Mouse (Mus musculus) lung, embryonic 14.5 days (tissue): ENCODE results near the gene Chchd10. TPM values are rescaled to one million over a fixed set of nuclear protein-coding genes. Genes with fewer than 3 reads are reported as not detected.
A peak's percentile ranks its signal among the peaks of the same experiment; 100 is the strongest.

Source experiments
- ATAC-seq: fragments of 200-750 bp; cut with Nextera tagmentation; 2 replicates; pipeline ENCODE4 v1.8.0; 2017; ENCODE audit warnings: mild to moderate bottlenecking, moderate TSS enrichment, moderate library complexity; ENCODE audit not compliant: insufficient read depth
- DNase-seq: peaks from one replicate; pipeline ENCODE4 v3.0.0-alpha.2; 2015
- H3K27ac ChIP-seq: fragments of 300-500 bp; sonication (generic); 2 replicates; pipeline ENCODE4 v1.5.1; 2014; ENCODE audit warnings: low read depth, mild to moderate bottlenecking, moderate library complexity
- H3K27me3 ChIP-seq: fragments of 300-500 bp; sonication (generic); 2 replicates; pipeline ENCODE4 v1.6.1; 2014; ENCODE audit warnings: low read length, control low read depth; ENCODE audit not compliant: insufficient read depth
- H3K36me3 ChIP-seq: fragments of 300-500 bp; sonication (generic); 2 replicates; pipeline ENCODE4 v1.6.1; 2014; ENCODE audit warnings: control low read depth; ENCODE audit not compliant: insufficient read depth
- H3K4me1 ChIP-seq: fragments of 300-500 bp; sonication (generic); 2 replicates; pipeline ENCODE4 v1.6.1; 2014; ENCODE audit warnings: antibody characterized with exemption, control low read depth; ENCODE audit not compliant: insufficient read depth
- H3K4me2 ChIP-seq: fragments of 300-500 bp; sonication (generic); 2 replicates; pipeline ENCODE4 v1.6.1; 2014; ENCODE audit warnings: mild to moderate bottlenecking
- H3K4me3 ChIP-seq: fragments of 300-500 bp; sonication (generic); 2 replicates; pipeline ENCODE4 v1.5.1; 2014; ENCODE audit warnings: low read depth, low read length
- H3K9ac ChIP-seq: fragments of 300-500 bp; sonication (generic); 2 replicates; pipeline ENCODE4 v1.6.1; 2014
- H3K9me3 ChIP-seq: fragments of 300-500 bp; sonication (generic); 2 replicates; pipeline ENCODE4 v1.6.1; 2016; ENCODE audit warnings: low read depth, low read length, control low read depth
- CTCF ChIP-seq: IDR thresholded peaks from 2 replicates; pipeline ENCODE4 v1.5.1; 2016; ENCODE audit warnings: antibody characterized with exemption, low read depth
- WGBS: fragments of 180-500 bp; shearing (Covaris S2); extraction: QIAGEN DNeasy Blood & Tissue Kit; methylation state at CpG from one replicate; pipeline ENCODE4 v1.1.7; 2014; 5-methylcytosine and 5-hydroxymethylcytosine counted together
- polyA plus RNA-seq: library from polyadenylated mRNA; unstranded; fragments of >200 nt; fragmentation: Nextera tagmentation; extraction: Ambion mirVana; gene quantifications from 2 replicates; pipeline ENCODE4 v1.2.1, GENCODE M21; 2014

Chchd10 gene
- polyA plus RNA-seq, 1 experiment from 2014 or later, result 24.3 TPM

- ATAC-seq, result no peak
- H3K4me3 ChIP-seq, result no peak overlapping the region
- no peak for DNase-seq
- H3K9ac ChIP-seq, result no peak overlapping the region
- 0 out of 2 replicates have a peak, but pooled peaks cover 4% of the 10 kb centered on the region for H3K4me1 ChIP-seq
- H3K27me3 ChIP-seq, result peaks cover 11% of the 10 kb centered on the region; the same call in 1 of the 2 replicates
- TF ChIP-seq CTCF, result no peak
- no peaks in the 10 kb centered on the region for H3K36me3 ChIP-seq
- no peaks in the 10 kb centered on the region for H3K9me3 ChIP-seq
- H3K27ac ChIP-seq, result no peak overlapping the region
- H3K4me2 ChIP-seq, result no peak overlapping the region
- WGBS, result 72% methylated on average over 22 of the region's 22 CpGs
Observed at GRCm38 (mm10) chr10:75949053-75950045, 16.4 kb downstream of the Chchd10 start.

DNA sequence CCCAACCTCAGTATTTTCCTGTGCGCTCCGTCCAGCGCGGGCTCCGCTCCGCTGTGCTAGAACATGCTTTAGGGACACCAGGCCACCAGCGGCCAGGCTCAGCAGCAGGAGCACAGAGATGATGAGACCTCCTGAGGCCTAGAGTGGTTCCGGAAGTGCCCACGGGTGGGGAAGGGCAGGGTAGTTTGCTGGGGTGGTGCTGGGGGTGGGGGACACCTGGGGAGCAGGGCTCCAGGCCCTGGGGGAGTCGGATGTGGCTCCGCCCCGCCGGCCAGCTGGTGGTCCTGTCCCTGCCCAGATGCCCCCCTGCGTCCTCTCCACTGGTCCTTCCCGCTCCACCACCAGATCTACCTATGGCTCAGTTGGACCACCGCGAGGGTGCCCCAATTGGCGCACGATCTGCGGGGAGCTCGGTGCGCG is 17.9 kb downstream of the Chchd10 start:
- Histone ChIP-seq H3K36me3 (no peaks in the 10 kb centered on the region), H3K9ac (peak overlapping the region; percentile 59), H3K4me1 (0 out of 2 replicates have a peak, but pooled peaks cover 4% of the 10 kb centered on the region), H3K4me2 (peak overlapping the region; percentile 94), H3K9me3 (no peaks in the 10 kb centered on the region), H3K4me3 (peak overlapping the region; percentile 44), H3K27ac (no peak overlapping the region), H3K27me3 (peaks cover 15% of the 10 kb centered on the region; the same call in 1 of the 2 replicates)
- peak; percentile 67 for DNase-seq
- 2% methylated on average over 23 of the region's 23 CpGs for WGBS
- ATAC-seq, result peak; percentile 73
- no peak for TF ChIP-seq CTCF

DNA sequence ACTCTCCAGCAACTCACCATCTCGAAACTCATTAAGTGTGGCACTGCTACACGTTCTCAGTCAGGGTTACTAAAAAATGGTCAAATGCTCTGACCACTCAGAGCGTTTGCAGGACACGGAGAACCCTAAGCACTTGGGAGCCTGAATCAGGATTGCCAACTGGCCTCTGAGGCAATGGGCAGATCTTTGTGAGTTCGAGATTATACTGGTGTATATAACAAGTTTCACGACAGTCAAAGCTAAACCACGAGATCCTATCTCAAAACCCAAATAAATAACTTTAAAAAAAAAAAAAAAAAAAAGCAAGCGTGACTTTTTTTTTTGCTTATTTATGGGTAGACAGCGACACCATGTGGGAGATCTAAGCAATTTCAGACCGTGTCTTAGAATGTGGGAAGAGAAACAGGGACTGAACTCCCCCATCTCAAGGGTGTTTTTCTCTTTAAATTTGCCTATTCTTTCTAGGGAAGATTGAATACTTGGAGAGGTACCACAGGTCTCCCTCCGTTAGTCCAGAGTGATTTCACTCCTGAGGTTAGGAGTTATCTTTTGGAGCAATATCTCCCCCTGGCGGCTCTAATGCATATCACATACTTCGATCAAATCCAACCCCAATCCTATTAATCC is 18.6 kb downstream of the Chchd10 start:
- peak; percentile 77 for TF ChIP-seq CTCF
- H3K27ac ChIP-seq, result no peak overlapping the region
- H3K9me3 ChIP-seq, result no peaks in the 10 kb centered on the region
- peak; percentile 86 for DNase-seq
- peak overlapping the region; percentile 44 for H3K4me3 ChIP-seq
- no peaks in the 10 kb centered on the region for H3K36me3 ChIP-seq
- peak overlapping the region; percentile 94 for H3K4me2 ChIP-seq
- peaks cover 15% of the 10 kb centered on the region; the same call in 1 of the 2 replicates for H3K27me3 ChIP-seq
- 3% methylated on average over 13 of the region's 13 CpGs for WGBS
- H3K9ac ChIP-seq, result peak overlapping the region; percentile 59
- H3K4me1 ChIP-seq, result 0 out of 2 replicates have a peak, but pooled peaks cover 4% of the 10 kb centered on the region
- ATAC-seq, result peak; percentile 47

- peak within 1 kb of the TSS; percentile 48 for H3K4me2 ChIP-seq
Observed at GRCm38 (mm10) chr10:75954381-75954811, 21.5 kb downstream of the Chchd10 start, which contains the start of gene Gm5134. Gene Gm5134 (plus strand): TSS chr10:75954514.

GRCm38 (mm10) chr10:75973846-75974245 is 40.9 kb downstream of the Chchd10 start:
- H3K4me2 ChIP-seq, result no peak overlapping the region
- no peaks in the 10 kb centered on the region for H3K27me3 ChIP-seq
- H3K9me3 ChIP-seq, result no peaks in the 10 kb centered on the region
- no peak for ATAC-seq
- no peaks in the 10 kb centered on the region for H3K4me1 ChIP-seq
- H3K36me3 ChIP-seq, result no peaks in the 10 kb centered on the region
- 81% methylated on average over 10 of the region's 10 CpGs for WGBS
- no peak overlapping the region for H3K9ac ChIP-seq
- H3K4me3 ChIP-seq, result no peak overlapping the region
- DNase-seq, result no peak
- no peak for TF ChIP-seq CTCF
- no peak overlapping the region for H3K27ac ChIP-seq

More at GRCm38 (mm10) chr10:75954381-75954811, 21.5 kb downstream of the Chchd10 start, which contains the start of gene Gm5134:
- 28% methylated on average over 20 of the region's 20 CpGs for WGBS
- Histone ChIP-seq H3K27me3 (peaks cover 15% of the 10 kb centered on the region; the same call in 1 of the 2 replicates), H3K9me3 (no peaks in the 10 kb centered on the region), H3K36me3 (no peaks in the 10 kb centered on the region), H3K27ac (no peak within 1 kb of the TSS), H3K9ac (no peak within 1 kb of the TSS), H3K4me1 (0 out of 2 replicates have a peak, but pooled peaks cover 4% of the 10 kb centered on the region), H3K4me3 (0 out of 2 replicates have a peak within 1 kb of the TSS, but pooled peaks have one; percentile 8)
- TF ChIP-seq CTCF, result no peak
- ATAC-seq (no peak), DNase-seq (no peak)

DNA sequence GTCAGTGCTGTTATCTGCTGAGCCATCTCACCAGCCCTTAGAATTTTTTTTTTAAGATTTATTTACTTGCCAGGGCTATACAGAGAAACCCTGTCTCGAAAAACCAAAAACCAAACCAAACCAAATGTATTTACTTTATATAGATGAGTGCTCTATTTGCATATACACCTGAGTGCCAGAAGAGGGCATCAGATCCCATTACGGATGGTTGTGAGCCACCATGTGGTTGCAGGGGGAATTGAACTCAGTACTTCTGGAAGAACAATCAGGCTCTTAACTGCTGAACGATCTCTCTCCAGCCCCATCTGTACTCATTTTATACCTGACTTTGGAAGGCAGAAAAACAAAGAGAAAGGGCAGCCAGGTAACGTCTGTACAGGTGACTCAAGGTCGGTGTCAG is 42.3 kb downstream of the Chchd10 start:
- Histone ChIP-seq H3K27me3 (no peaks in the 10 kb centered on the region), H3K4me1 (no peaks in the 10 kb centered on the region), H3K27ac (no peak overlapping the region), H3K36me3 (no peaks in the 10 kb centered on the region), H3K4me2 (no peak overlapping the region), H3K9ac (no peak overlapping the region), H3K4me3 (no peak overlapping the region), H3K9me3 (no peaks in the 10 kb centered on the region)
- peak; percentile 73 for TF ChIP-seq CTCF
- no peak for ATAC-seq
- DNase-seq, result peak; percentile 40
- WGBS, result 70% methylated on average over 5 of the region's 5 CpGs
